Mouse (Mus musculus) mature B cell (primary cell): ENCODE measurements around the gene Dglucy.
"Not testable (repeated sequence)": the region's sequence is repeated elsewhere in the genome, so short reads cannot be mapped to it uniquely, and the experiment has no call there.

ENCODE experiments used
- in situ Hi-C: fragments of 300-500 bp; cut with MboI; formaldehyde crosslinking; loops from 2 replicates; pipeline ENCODE4 v1.14.3; 2019

Gene Dglucy

GRCm38 (mm10) chr12:100780416-100780815 is 1.6 kb downstream of the Dglucy start:
- in situ Hi-C loops = no loop called here

- in situ Hi-C loops = no loop called here
Measured at GRCm38 (mm10) chr12:100781428-100782120, 2.7 kb downstream of the Dglucy start.

- in situ Hi-C loops = no loop called here
Measured at GRCm38 (mm10) chr12:100784152-100784551, 5.3 kb downstream of the Dglucy start.

GRCm38 (mm10) chr12:100785344-100785743 is 6.5 kb downstream of the Dglucy start:
- in situ Hi-C loops = no loop called here

GRCm38 (mm10) chr12:100789981-100790550 is 11.2 kb downstream of the Dglucy start:
- in situ Hi-C loops = no loop called here

- in situ Hi-C loops = no loop called here
Measured at GRCm38 (mm10) chr12:100791425-100791824, 12.6 kb downstream of the Dglucy start.

- in situ Hi-C loops = no loop called here
Measured at GRCm38 (mm10) chr12:100794450-100795230, 15.8 kb downstream of the Dglucy start.

GRCm38 (mm10) chr12:100795390-100796036 is 16.7 kb downstream of the Dglucy start:
- in situ Hi-C loops = no loop called here

- in situ Hi-C loops = not testable (repeated sequence)
Measured at GRCm38 (mm10) chr12:100803391-100803790, 24.5 kb downstream of the Dglucy start.

GRCm38 (mm10) chr12:100807280-100807679 is 28.4 kb downstream of the Dglucy start:
- in situ Hi-C loops = no loop called here

GRCm38 (mm10) chr12:100808609-100809280 is 29.9 kb downstream of the Dglucy start:
- in situ Hi-C loops = no loop called here

GRCm38 (mm10) chr12:100810542-100810941 is 31.7 kb downstream of the Dglucy start:
- in situ Hi-C loops = no loop called here

GRCm38 (mm10) chr12:100813901-100814300 is 35.0 kb downstream of the Dglucy start:
- in situ Hi-C loops = no loop called here

- in situ Hi-C loops = no loop called here
Measured at GRCm38 (mm10) chr12:100814671-100815070, 35.8 kb downstream of the Dglucy start.

- in situ Hi-C loops = no loop called here
Measured at GRCm38 (mm10) chr12:100816906-100817305, 38.0 kb downstream of the Dglucy start.

GRCm38 (mm10) chr12:100819965-100820364 is 41.1 kb downstream of the Dglucy start:
- in situ Hi-C loops = no loop called here

GRCm38 (mm10) chr12:100831021-100831420 is 52.2 kb downstream of the Dglucy start:
- in situ Hi-C loops = no loop called here

- in situ Hi-C loops = no loop called here
Measured at GRCm38 (mm10) chr12:100831629-100832325, 52.9 kb downstream of the Dglucy start.

- in situ Hi-C loops = no loop called here
Measured at GRCm38 (mm10) chr12:100837208-100837607, 58.4 kb downstream of the Dglucy start.

GRCm38 (mm10) chr12:100839079-100839600 is 60.3 kb downstream of the Dglucy start:
- in situ Hi-C loops = no loop called here

- in situ Hi-C loops = loop anchor here (5.0 kb wide), 1 partner anchor 263 kb away; no protein-coding TSS in a partner anchor
Measured at GRCm38 (mm10) chr12:100839926-100840325, 61.1 kb downstream of the Dglucy start.
